29 mouse cellular contexts compared by ENCODE assay signal in the genomic region with DNA sequence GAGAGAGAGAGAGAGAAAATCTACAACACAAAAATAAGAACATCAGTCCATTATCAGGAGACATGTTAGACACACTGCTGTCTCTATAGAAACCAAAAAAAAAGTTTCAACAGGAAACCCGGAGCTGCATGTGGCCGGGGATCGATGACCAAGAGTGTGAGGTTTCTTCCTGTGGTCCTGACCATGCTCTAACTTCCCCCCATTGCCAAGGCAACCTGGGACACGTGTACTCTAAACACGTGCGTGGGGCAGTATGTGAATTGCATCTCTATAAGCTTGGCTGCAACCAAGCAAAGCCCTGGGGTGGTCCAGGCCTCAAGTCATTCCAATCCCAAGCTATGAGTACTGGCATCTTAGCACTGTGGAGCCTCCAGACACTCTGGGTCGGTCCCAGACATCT. TPM values are rescaled to one million over a fixed set of nuclear protein-coding genes. Genes with fewer than 3 reads are reported as not detected.
"Had no signal": no experiment of that assay in that cellular context is flagged by ENCODE, and none has a peak within 500 bp of the region (broad histone marks: within the 10 kb centered on the region; RNA-seq: fewer than 3 reads in every experiment).

No protein-coding gene starts in this region.

- ATAC-seq: intestine, postnatal 0 days had no signal

- H3K4me2 ChIP-seq: limb, embryonic 12.5 days; limb, embryonic 15.5 days; liver, embryonic 11.5 days; lung, embryonic 15.5 days; neural tube, embryonic 13.5 days had no signal

- H3K4me3 ChIP-seq: layer of hippocampus, adult 2 months; limb, embryonic 12.5 days; limb, embryonic 15.5 days; lung, embryonic 15.5 days; neural tube, embryonic 13.5 days had no signal

- H3K9ac ChIP-seq: limb, embryonic 12.5 days; limb, embryonic 15.5 days; liver, embryonic 14.5 days; lung, embryonic 15.5 days; neural tube, embryonic 13.5 days had no signal

- H3K27ac ChIP-seq: kidney, postnatal 0 days; layer of hippocampus, adult 2 months; limb, embryonic 12.5 days; limb, embryonic 15.5 days; liver, embryonic 14.5 days; lung, embryonic 15.5 days; neural tube, embryonic 13.5 days had no signal

- H3K4me1 ChIP-seq: limb, embryonic 12.5 days; lung, embryonic 15.5 days had no signal

- DNase-seq: kidney, adult 2 months; kidney, postnatal 25 days; layer of hippocampus, adult 9-11 months; lung, adult 18-20 months; lung, postnatal 10 days; lung, postnatal 36 days; midbrain, embryonic 14.5 days; retina, postnatal 1 day; right cerebral cortex, postnatal 25 days; thymus, adult 18-20 months; thymus, postnatal 14 days; thymus, postnatal 4 days had no signal

- H3K9me3 ChIP-seq: limb, embryonic 12.5 days; limb, embryonic 15.5 days; lung, embryonic 15.5 days; neural tube, embryonic 13.5 days had no signal

- H3K27me3 ChIP-seq: limb, embryonic 12.5 days; limb, embryonic 15.5 days; lung, embryonic 15.5 days; neural tube, embryonic 13.5 days had no signal

RNA-seq across cellular contexts. Expression of gene Prf1, which starts 36.9 kb away (rescaled TPM):
- total RNA-seq: layer of hippocampus, adult 2 months; layer of hippocampus, postnatal 25 days; left cerebral cortex, adult 18-20 months; left cerebral cortex, postnatal 25 days; midbrain, postnatal 0 days had no signal
- polyA plus RNA-seq: intestine, postnatal 0 days; kidney, embryonic 14.5 days; limb, embryonic 12.5 days; lung, embryonic 15.5 days; midbrain, embryonic 14.5 days; midbrain, postnatal 0 days; neural tube, embryonic 13.5 days; stomach, embryonic 16.5 days; testis, adult 2 months had no signal

RNA-seq across cellular contexts. Expression of gene Pald1, which starts 48.8 kb away (rescaled TPM):
- total RNA-seq: neutrophil, adult 5-6 weeks had no signal
